Mouse (Mus musculus): ENCODE results near the gene Zfp672. TPM values are rescaled to one million over a fixed set of nuclear protein-coding genes. Genes with fewer than 3 reads are reported as not detected.
"Not testable (repeated sequence)": the region's sequence is repeated elsewhere in the genome, so short reads cannot be mapped to it uniquely, and the experiment has no call there.

The Zfp672 gene
- polyA plus RNA-seq, 1 experiment: 54.5 TPM

- WGBS: 76% methylated on average over 3 of the region's 3 CpGs
Observed at GRCm38 (mm10) chr11:58364454-58364853, 34.3 kb upstream of the Zfp672 start.

DNA sequence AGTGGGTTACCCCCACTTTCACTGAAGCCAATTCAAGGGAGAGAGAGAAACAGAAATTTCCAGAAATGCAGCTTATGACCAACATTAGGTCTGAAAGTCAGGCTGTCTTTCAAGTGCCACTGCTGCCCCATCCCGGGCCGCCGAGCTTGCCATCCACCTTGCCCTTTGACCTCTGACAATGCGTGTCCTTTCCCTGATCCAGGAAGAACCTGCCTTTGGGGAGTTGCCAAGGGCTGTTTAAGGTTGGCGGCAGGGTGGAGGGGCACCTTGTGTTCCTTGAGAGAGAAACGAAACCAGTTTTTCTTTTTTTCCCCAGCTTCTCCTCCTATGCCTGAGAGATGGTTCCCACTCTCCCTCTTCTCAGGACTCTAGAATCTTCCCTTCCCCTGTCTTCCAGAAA is 32.4 kb upstream of the Zfp672 start:
- WGBS: no CpG with 5 or more reads among the region's 6 CpGs
- not testable (repeated sequence) for H3K27ac ChIP-seq (ENCODE audit: control insufficient read depth, insufficient read depth, low read length); DNase-seq; H3K36me3 ChIP-seq (ENCODE audit: control insufficient read depth, insufficient read depth, low read length); H3K27me3 ChIP-seq (ENCODE audit: control insufficient read depth, insufficient read depth, low read length); H3K4me1 ChIP-seq (replicated peaks; ENCODE audit: control insufficient read depth, insufficient read depth, low read length); H3K4me3 ChIP-seq (ENCODE audit: control insufficient read depth, insufficient read depth, low read length)

More at GRCm38 (mm10) chr11:58364454-58364853, 34.3 kb upstream of the Zfp672 start:
- H3K36me3 ChIP-seq (ENCODE audit: control insufficient read depth, insufficient read depth, low read length): no peaks in the 10 kb centered on the region
- H3K27me3 ChIP-seq (ENCODE audit: control insufficient read depth, insufficient read depth, low read length): no peaks in the 10 kb centered on the region
- DNase-seq: no peak
- H3K4me3 ChIP-seq (ENCODE audit: control insufficient read depth, insufficient read depth, low read length): no peak overlapping the region
- no peaks in the 10 kb centered on the region for H3K4me1 ChIP-seq (replicated peaks; ENCODE audit: control insufficient read depth, insufficient read depth, low read length)
- TF ChIP-seq POLR2A (IDR thresholded peaks at IDR 0.05; ENCODE audit: control insufficient read depth, extremely low read depth, insufficient read depth, low read length, poor library complexity) (no peak), CTCF (IDR thresholded peaks at IDR 0.05; ENCODE audit: borderline replicate concordance, control insufficient read depth, extremely low read depth, insufficient read depth, low read length, poor library complexity) (no peak)
- H3K27ac ChIP-seq (ENCODE audit: control insufficient read depth, insufficient read depth, low read length): no peak overlapping the region

GRCm38 (mm10) chr11:58357844-58358534 is 27.9 kb upstream of the Zfp672 start:
- no peak for DNase-seq

GRCm38 (mm10) chr11:58357042-58357441 is 26.9 kb upstream of the Zfp672 start:
- no peaks in the 10 kb centered on the region for H3K27me3 ChIP-seq (ENCODE audit: control insufficient read depth, insufficient read depth, low read length)
- no peaks in the 10 kb centered on the region for H3K36me3 ChIP-seq (ENCODE audit: control insufficient read depth, insufficient read depth, low read length)
- no peak overlapping the region for H3K4me3 ChIP-seq (ENCODE audit: control insufficient read depth, insufficient read depth, low read length)
- DNase-seq: no peak
- no peaks in the 10 kb centered on the region for H3K4me1 ChIP-seq (replicated peaks; ENCODE audit: control insufficient read depth, insufficient read depth, low read length)
- TF ChIP-seq CTCF (IDR thresholded peaks at IDR 0.05; ENCODE audit: borderline replicate concordance, control insufficient read depth, extremely low read depth, insufficient read depth, low read length, poor library complexity) (no peak), POLR2A (IDR thresholded peaks at IDR 0.05; ENCODE audit: control insufficient read depth, extremely low read depth, insufficient read depth, low read length, poor library complexity) (no peak)
- no peak overlapping the region for H3K27ac ChIP-seq (ENCODE audit: control insufficient read depth, insufficient read depth, low read length)
- 85% methylated on average over 3 of the region's 3 CpGs for WGBS

More at GRCm38 (mm10) chr11:58357844-58358534, 27.9 kb upstream of the Zfp672 start:
- H3K27ac ChIP-seq (ENCODE audit: control insufficient read depth, insufficient read depth, low read length): no peak overlapping the region
- TF ChIP-seq CTCF (IDR thresholded peaks at IDR 0.05; ENCODE audit: borderline replicate concordance, control insufficient read depth, extremely low read depth, insufficient read depth, low read length, poor library complexity) (no peak), POLR2A (IDR thresholded peaks at IDR 0.05; ENCODE audit: control insufficient read depth, extremely low read depth, insufficient read depth, low read length, poor library complexity) (no peak)
- WGBS: 73% methylated on average over 6 of the region's 6 CpGs
- H3K27me3 ChIP-seq (ENCODE audit: control insufficient read depth, insufficient read depth, low read length): no peaks in the 10 kb centered on the region
- H3K36me3 ChIP-seq (ENCODE audit: control insufficient read depth, insufficient read depth, low read length): no peaks in the 10 kb centered on the region
- H3K4me3 ChIP-seq (ENCODE audit: control insufficient read depth, insufficient read depth, low read length): no peak overlapping the region
- H3K4me1 ChIP-seq (replicated peaks; ENCODE audit: control insufficient read depth, insufficient read depth, low read length): no peaks in the 10 kb centered on the region

GRCm38 (mm10) chr11:58354927-58355326 is 24.8 kb upstream of the Zfp672 start:
- DNase-seq: no peak
- TF ChIP-seq POLR2A (IDR thresholded peaks at IDR 0.05; ENCODE audit: control insufficient read depth, extremely low read depth, insufficient read depth, low read length, poor library complexity) (no peak), CTCF (IDR thresholded peaks at IDR 0.05; ENCODE audit: borderline replicate concordance, control insufficient read depth, extremely low read depth, insufficient read depth, low read length, poor library complexity) (no peak)
- Histone ChIP-seq H3K27ac (ENCODE audit: control insufficient read depth, insufficient read depth, low read length) (no peak overlapping the region), H3K4me1 (replicated peaks; ENCODE audit: control insufficient read depth, insufficient read depth, low read length) (no peaks in the 10 kb centered on the region), H3K27me3 (ENCODE audit: control insufficient read depth, insufficient read depth, low read length) (no peaks in the 10 kb centered on the region), H3K4me3 (ENCODE audit: control insufficient read depth, insufficient read depth, low read length) (no peak overlapping the region), H3K36me3 (ENCODE audit: control insufficient read depth, insufficient read depth, low read length) (no peaks in the 10 kb centered on the region)
- WGBS: 86% methylated on average over 3 of the region's 3 CpGs

GRCm38 (mm10) chr11:58354476-58354875 is 24.3 kb upstream of the Zfp672 start:
- 77% methylated on average over 10 of the region's 10 CpGs for WGBS
- H3K27me3 ChIP-seq (ENCODE audit: control insufficient read depth, insufficient read depth, low read length): no peaks in the 10 kb centered on the region
- no peak overlapping the region for H3K27ac ChIP-seq (ENCODE audit: control insufficient read depth, insufficient read depth, low read length)
- DNase-seq: no peak
- H3K4me3 ChIP-seq (ENCODE audit: control insufficient read depth, insufficient read depth, low read length): no peak overlapping the region
- no peaks in the 10 kb centered on the region for H3K4me1 ChIP-seq (replicated peaks; ENCODE audit: control insufficient read depth, insufficient read depth, low read length)
- TF ChIP-seq POLR2A (IDR thresholded peaks at IDR 0.05; ENCODE audit: control insufficient read depth, extremely low read depth, insufficient read depth, low read length, poor library complexity) (no peak), CTCF (IDR thresholded peaks at IDR 0.05; ENCODE audit: borderline replicate concordance, control insufficient read depth, extremely low read depth, insufficient read depth, low read length, poor library complexity) (no peak)
- H3K36me3 ChIP-seq (ENCODE audit: control insufficient read depth, insufficient read depth, low read length): no peaks in the 10 kb centered on the region

DNA sequence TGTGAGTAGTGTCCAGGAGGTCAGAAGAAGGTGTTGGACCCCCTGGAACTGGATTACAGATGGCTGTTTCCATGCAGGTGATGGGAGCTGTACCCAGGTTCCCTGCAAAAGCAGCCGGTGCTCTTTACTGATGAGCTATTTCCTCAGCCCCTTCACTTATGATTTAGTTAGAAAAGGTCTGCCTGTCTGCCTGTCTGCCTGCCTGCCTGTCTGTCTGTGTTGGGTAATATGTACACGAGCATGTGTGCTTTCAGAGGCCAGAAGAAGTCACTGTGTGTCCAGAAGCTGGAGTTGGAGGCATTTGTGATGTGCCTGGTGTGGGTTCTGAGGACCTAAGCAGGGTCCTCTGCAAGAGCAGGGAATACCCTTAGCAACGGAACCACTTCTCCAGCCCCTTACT is 23.6 kb upstream of the Zfp672 start:
- Histone ChIP-seq H3K4me3 (ENCODE audit: control insufficient read depth, insufficient read depth, low read length) (no peak overlapping the region), H3K4me1 (replicated peaks; ENCODE audit: control insufficient read depth, insufficient read depth, low read length) (no peaks in the 10 kb centered on the region), H3K27ac (ENCODE audit: control insufficient read depth, insufficient read depth, low read length) (no peak overlapping the region), H3K36me3 (ENCODE audit: control insufficient read depth, insufficient read depth, low read length) (no peaks in the 10 kb centered on the region), H3K27me3 (ENCODE audit: control insufficient read depth, insufficient read depth, low read length) (no peaks in the 10 kb centered on the region)
- DNase-seq: no peak
- no peak for TF ChIP-seq POLR2A (IDR thresholded peaks at IDR 0.05; ENCODE audit: control insufficient read depth, extremely low read depth, insufficient read depth, low read length, poor library complexity)
- no peak for TF ChIP-seq CTCF (IDR thresholded peaks at IDR 0.05; ENCODE audit: borderline replicate concordance, control insufficient read depth, extremely low read depth, insufficient read depth, low read length, poor library complexity)
- 82% methylated on average over 3 of the region's 3 CpGs for WGBS
